Mouse (Mus musculus) heart, adult 2 months (tissue): Measurements from ENCODE around the gene Cd200.

ENCODE experiments used
- EP300 ChIP-seq: fragments of 200-500 bp; IDR thresholded peaks from 2 replicates; pipeline ENCODE4 v1.6.1; 2011; ENCODE audit warnings: low read depth, low read length, control low read depth; ENCODE audit not compliant: insufficient read depth
- POLR2A ChIP-seq: fragments of 200-500 bp; IDR thresholded peaks from 2 replicates; pipeline ENCODE4 v1.6.1; 2011; ENCODE audit warnings: mild to moderate bottlenecking, low read depth, low read length, control low read depth; ENCODE audit not compliant: insufficient read depth

DNA sequence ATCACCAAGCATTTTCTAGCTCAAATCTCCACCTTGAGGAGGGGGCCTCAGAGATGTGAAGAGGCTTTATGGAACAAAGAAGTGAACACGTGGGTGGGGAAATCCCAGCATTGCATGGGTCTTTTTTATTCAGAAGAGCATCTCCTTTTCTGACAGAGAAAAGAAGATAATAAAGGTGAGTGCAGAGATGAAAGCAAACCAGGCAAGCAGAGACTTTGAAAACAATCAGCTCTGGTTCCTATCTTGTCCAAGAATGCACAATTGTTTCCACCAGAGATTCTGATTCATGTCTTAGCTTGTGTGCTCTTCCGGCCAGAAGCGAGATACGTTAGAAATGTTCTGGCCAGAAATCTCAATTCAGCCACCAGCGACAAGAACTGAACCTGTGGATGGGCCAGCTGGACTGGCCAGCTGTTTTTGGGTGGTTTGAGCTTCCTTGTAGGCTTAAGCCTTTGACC, 61.9 kb downstream of the Cd200 start:
- no peak for TF ChIP-seq EP300
- TF ChIP-seq POLR2A = no peak
